31 mouse cellular contexts compared by ENCODE assay signal in the genomic region with DNA sequence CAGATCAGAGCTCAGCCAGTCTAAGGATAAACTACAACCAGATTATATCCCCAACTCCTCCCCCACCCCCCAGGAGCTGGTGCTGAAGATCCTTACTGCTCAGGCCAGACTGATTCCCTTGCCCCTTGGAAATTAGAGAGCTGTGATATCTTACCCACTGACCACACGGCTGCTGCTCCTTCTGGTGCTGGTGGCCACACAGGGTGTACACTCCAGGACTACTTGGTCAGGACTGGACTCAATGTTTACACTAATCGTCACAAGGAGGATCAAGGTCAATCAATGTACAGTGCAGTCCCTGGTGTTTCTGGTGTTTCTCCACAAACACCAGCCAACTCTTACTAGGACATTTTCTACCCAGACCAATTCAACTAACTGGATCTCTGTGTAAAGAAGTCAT. TPM values are rescaled to one million over a fixed set of nuclear protein-coding genes. Genes with fewer than 3 reads are reported as not detected.
DNase-seq lines count a peak whose midpoint lies in the region; ATAC-seq and TF ChIP-seq lines count a peak whose summit lies in the region.
"Had no signal": no experiment of that assay in that cellular context is flagged by ENCODE, and none has a peak within 500 bp of the region (broad histone marks: within the 10 kb centered on the region; RNA-seq: fewer than 3 reads in every experiment).

No protein-coding gene starts in this region.

- peaks cover 4% of the 10 kb centered on the region; the same call in 1 of the 2 replicates for H3K4me1 ChIP-seq in kidney, adult 2 months (ENCODE audit: control insufficient read depth, insufficient read depth, low read length)
- H3K4me1 ChIP-seq in megakaryocyte, embryonic 14.5 days, result peaks cover 82% of the 10 kb centered on the region
- H3K4me1 ChIP-seq in stomach, postnatal 0 days (replicated peaks; ENCODE audit: control insufficient read depth, insufficient read depth), result peaks cover 8% of the 10 kb centered on the region
- no peaks in the 10 kb centered on the region for H3K4me1 ChIP-seq in hindbrain, embryonic 11.5 days (replicated peaks; ENCODE audit: control insufficient read depth, insufficient read depth, low read length)

- no peak for TF ChIP-seq POLR2A in kidney, adult 2 months (IDR thresholded peaks at IDR 0.05; ENCODE audit: low read depth, low read length)

- TF ChIP-seq CTCF in kidney, adult 2 months (conservative IDR thresholded peaks at IDR 0.05; ENCODE audit: insufficient read depth, insufficient read length, low read depth, low read length), result no peak
- no peak for TF ChIP-seq CTCF in stomach, postnatal 0 days (IDR thresholded peaks at IDR 0.05; ENCODE audit: low read depth)

- H3K9me3 ChIP-seq in megakaryocyte, embryonic 14.5 days, result no peaks in the 10 kb centered on the region
- no peaks in the 10 kb centered on the region for H3K9me3 ChIP-seq in stomach, postnatal 0 days (ENCODE audit: control insufficient read depth, low read length)
- H3K9me3 ChIP-seq in hindbrain, embryonic 11.5 days (ENCODE audit: control insufficient read depth, low read length), result no peaks in the 10 kb centered on the region
- H3K9me3 ChIP-seq: embryonic facial prominence, embryonic 10.5 days; embryonic facial prominence, embryonic 13.5 days; forebrain, embryonic 10.5 days; forebrain, embryonic 13.5 days; G1E; heart, embryonic 12.5 days; heart, embryonic 15.5 days; hindbrain, embryonic 12.5 days; hindbrain, embryonic 15.5 days had no signal

- no peak overlapping the region for H3K4me2 ChIP-seq in stomach, postnatal 0 days (replicated peaks; ENCODE audit: low read depth)
- H3K4me2 ChIP-seq in hindbrain, embryonic 11.5 days (replicated peaks; ENCODE audit: low read depth, low read length), result no peak overlapping the region
- H3K4me2 ChIP-seq: embryonic facial prominence, embryonic 13.5 days; forebrain, embryonic 13.5 days; heart, embryonic 12.5 days; heart, embryonic 15.5 days; hindbrain, embryonic 12.5 days; hindbrain, embryonic 15.5 days had no signal

- H3K27me3 ChIP-seq in kidney, adult 2 months (replicated peaks; ENCODE audit: control insufficient read depth, insufficient read depth, low read length), result no peaks in the 10 kb centered on the region
- H3K27me3 ChIP-seq in megakaryocyte, embryonic 14.5 days (replicated peaks), result no peaks in the 10 kb centered on the region
- H3K27me3 ChIP-seq in stomach, postnatal 0 days (ENCODE audit: control insufficient read depth, insufficient read depth, low read length), result no peaks in the 10 kb centered on the region
- no peaks in the 10 kb centered on the region for H3K27me3 ChIP-seq in hindbrain, embryonic 11.5 days (ENCODE audit: control insufficient read depth, insufficient read depth, low read length)
- H3K27me3 ChIP-seq: CH12.LX; embryonic facial prominence, embryonic 13.5 days; forebrain, embryonic 13.5 days; hindbrain, embryonic 12.5 days; hindbrain, embryonic 15.5 days had no signal

- no peak for TF ChIP-seq EP300 in stomach, postnatal 0 days (optimal IDR thresholded peaks at IDR 0.05)

- no peaks in the 10 kb centered on the region for H3K36me3 ChIP-seq in kidney, adult 2 months (ENCODE audit: control insufficient read depth, insufficient read depth, low read length)
- H3K36me3 ChIP-seq in megakaryocyte, embryonic 14.5 days (replicated peaks; ENCODE audit: low read length), result no peaks in the 10 kb centered on the region
- H3K36me3 ChIP-seq in stomach, postnatal 0 days (ENCODE audit: control insufficient read depth, insufficient read depth, low read length), result no peaks in the 10 kb centered on the region
- H3K36me3 ChIP-seq in hindbrain, embryonic 11.5 days (ENCODE audit: control insufficient read depth, insufficient read depth, low read length), result no peaks in the 10 kb centered on the region
- H3K36me3 ChIP-seq: embryonic facial prominence, embryonic 10.5 days; embryonic facial prominence, embryonic 13.5 days; forebrain, embryonic 10.5 days; heart, embryonic 12.5 days; heart, embryonic 15.5 days; hindbrain, embryonic 12.5 days; hindbrain, embryonic 15.5 days had no signal

- H3K9ac ChIP-seq in stomach, postnatal 0 days (ENCODE audit: low read length), result no peak overlapping the region
- H3K9ac ChIP-seq in hindbrain, embryonic 11.5 days (ENCODE audit: low read depth, low read length), result no peak overlapping the region
- H3K9ac ChIP-seq: embryonic facial prominence, embryonic 13.5 days; forebrain, embryonic 13.5 days; heart, embryonic 12.5 days; heart, embryonic 15.5 days; hindbrain, embryonic 12.5 days; hindbrain, embryonic 15.5 days had no signal

- no peak for DNase-seq in kidney, adult 2 months
- DNase-seq in kidney, adult 8-10 months, result no peak
- no peak for DNase-seq in stomach, postnatal 0 days (ENCODE audit: low spot score)
- DNase-seq in hindbrain, embryonic 11.5 days (ENCODE audit: low spot score), result no peak
- DNase-seq: adrenal gland, adult 2 months; adrenal gland, postnatal 14 days; B cell, adult 2 months; cerebellum, adult 11-12 months; cerebellum, adult 8-10 months; cerebellum, postnatal 10 days; cerebellum, postnatal 36 days; embryo, embryonic 11 days; gastrocnemius, postnatal 10 days; gastrocnemius, postnatal 36 days; heart, postnatal 10 days; heart, postnatal 4 days had no signal

- H3K4me3 ChIP-seq in kidney, adult 2 months (ENCODE audit: insufficient read depth, low read depth, low read length), result no peak overlapping the region
- H3K4me3 ChIP-seq in megakaryocyte, embryonic 14.5 days (replicated peaks), result peak overlapping the region; percentile 53
- H3K4me3 ChIP-seq in stomach, postnatal 0 days (ENCODE audit: low read depth, low read length), result no peak overlapping the region
- no peak overlapping the region for H3K4me3 ChIP-seq in hindbrain, embryonic 11.5 days (ENCODE audit: low read depth, low read length)
- H3K4me3 ChIP-seq: embryonic facial prominence, embryonic 10.5 days; embryonic facial prominence, embryonic 13.5 days; forebrain, embryonic 10.5 days; forebrain, embryonic 13.5 days; heart, embryonic 12.5 days; heart, embryonic 15.5 days; hindbrain, embryonic 12.5 days; hindbrain, embryonic 15.5 days had no signal

- peak overlapping the region; percentile 15 for H3K27ac ChIP-seq in kidney, adult 2 months (ENCODE audit: insufficient read depth, low read depth, low read length)
- peak overlapping the region; percentile 24; the same call in 1 of the 2 replicates for H3K27ac ChIP-seq in stomach, postnatal 0 days (replicated peaks)
- no peak overlapping the region for H3K27ac ChIP-seq in hindbrain, embryonic 11.5 days (ENCODE audit: low read depth, low read length)
- H3K27ac ChIP-seq: embryonic facial prominence, embryonic 10.5 days; embryonic facial prominence, embryonic 13.5 days; forebrain, embryonic 10.5 days; forebrain, embryonic 13.5 days; heart, embryonic 15.5 days; hindbrain, embryonic 12.5 days; hindbrain, embryonic 15.5 days had no signal

- no peak for ATAC-seq in megakaryocyte, adult 5-6 weeks (ENCODE audit: poor library complexity, severe bottlenecking)
- ATAC-seq in megakaryocyte-erythroid progenitor cell, adult 5-6 weeks (replicated peaks; ENCODE audit: low FRiP score, low TSS enrichment, poor library complexity, severe bottlenecking), result peak; percentile 33; the same call in 1 of the 2 replicates
- peak; percentile 61; the same call in 1 of the 2 replicates for ATAC-seq in stomach, postnatal 0 days (ENCODE audit: low FRiP score, low TSS enrichment)
- ATAC-seq in inflammation-experienced regulatory T-cells, adult 6 months, result no peak
- ATAC-seq in hindbrain, embryonic 11.5 days (ENCODE audit: low FRiP score), result no peak
- ATAC-seq: forebrain, embryonic 13.5 days; forebrain, embryonic 16.5 days had no signal

- WGBS in kidney, adult 2 months, result 61% methylated on average over 2 of the region's 2 CpGs
- WGBS in stomach, postnatal 0 days, result 51% methylated on average over 2 of the region's 2 CpGs
- 86% methylated on average over 2 of the region's 2 CpGs for WGBS in hindbrain, embryonic 11.5 days

RNA-seq across cellular contexts. Expression of gene Abcc1, which starts 3.5 kb away (rescaled TPM):
- 26.5 and 29.8 TPM in 2 replicates for polyA plus RNA-seq in kidney, adult 2 months (2012; rRNA removed)
- polyA plus RNA-seq in megakaryocyte, embryonic 14.5 days (2012; ENCODE audit: insufficient read depth, low replicate concordance), result 2.0 and 5.1 TPM in 2 replicates
- total RNA-seq in megakaryocyte, adult 5-6 weeks (2015), result 13.3 and 18.0 TPM in 2 replicates
- 16.6 and 17.4 TPM in 2 replicates for total RNA-seq in megakaryocyte, adult 5-6 weeks (2017)
- total RNA-seq in megakaryocyte-erythroid progenitor cell, adult 5-6 weeks (2014; fragmentation: Nextera tagmentation), result 32.6 and 42.0 TPM in 2 replicates
- 19.1 and 25.8 TPM in 2 replicates for total RNA-seq in megakaryocyte-erythroid progenitor cell, adult 5-6 weeks (2017)
- 7.0 and 7.1 TPM in 2 replicates for polyA plus RNA-seq in stomach, postnatal 0 days (2015; fragmentation: Nextera tagmentation; extraction: Ambion mirVana)
- 10 to 100 TPM; 18.5 to 34.1 (median 25.9) TPM for polyA plus RNA-seq in inflammation-experienced regulatory T-cells, adult 6 months (2017; shearing (Covaris generic))
- 6.1 TPM in 2 replicates for polyA plus RNA-seq in hindbrain, embryonic 11.5 days (2014; fragmentation: Nextera tagmentation; extraction: Ambion mirVana)

RNA-seq across cellular contexts. Expression of gene Fopnl, which starts 40.7 kb away (rescaled TPM):
- 32.4 and 34.6 TPM in 2 replicates for polyA plus RNA-seq in kidney, adult 2 months (2012; rRNA removed)
- 5.5 and 17.8 TPM in 2 replicates for polyA plus RNA-seq in megakaryocyte, embryonic 14.5 days (2012; ENCODE audit: insufficient read depth, low replicate concordance)
- total RNA-seq in megakaryocyte, adult 5-6 weeks (2015), result 70.0 and 77.0 TPM in 2 replicates
- total RNA-seq in megakaryocyte, adult 5-6 weeks (2017), result 31.8 and 39.4 TPM in 2 replicates
- total RNA-seq in megakaryocyte-erythroid progenitor cell, adult 5-6 weeks (2014; fragmentation: Nextera tagmentation), result 60.9 and 92.5 TPM in 2 replicates
- total RNA-seq in megakaryocyte-erythroid progenitor cell, adult 5-6 weeks (2017), result 39.4 and 40.3 TPM in 2 replicates
- 105 and 114 TPM in 2 replicates for polyA plus RNA-seq in stomach, postnatal 0 days (2015; fragmentation: Nextera tagmentation; extraction: Ambion mirVana)
- 100 to 1,000 TPM; 113 to 129 (median 117) TPM for polyA plus RNA-seq in inflammation-experienced regulatory T-cells, adult 6 months (2017; shearing (Covaris generic))
- polyA plus RNA-seq in hindbrain, embryonic 11.5 days (2014; fragmentation: Nextera tagmentation; extraction: Ambion mirVana), result 181 and 187 TPM in 2 replicates

Comparison
In these comparisons a context has a peak if more than half of its experiments do, and no peak if none do; other contexts are left out.
1. ATAC-seq: peak in megakaryocyte-erythroid progenitor cell, adult 5-6 weeks (single experiment) and stomach, postnatal 0 days (single experiment); none in megakaryocyte, adult 5-6 weeks (single experiment), inflammation-experienced regulatory T-cells, adult 6 months (single experiment) and hindbrain, embryonic 11.5 days (single experiment).